Mouse (Mus musculus) thymus, postnatal 10 days (tissue): ENCODE results near the gene Rdh16f2.
"Not testable (repeated sequence)": the region's sequence is repeated elsewhere in the genome, so short reads cannot be mapped to it uniquely, and the experiment has no call there.

Source experiments
- DNase-seq, 2 experiments: peaks; one replicate each; pipeline ENCODE4 v3.0.0; 2021; ENCODE audit warnings: low spot score in 2 of 2

Gene Rdh16f2

GRCm38 (mm10) chr10:127866232-127866631 is at the start of gene Rdh16f2:
TSS of gene Rdh16f2 (plus strand) at chr10:127866474.
- no peak for DNase-seq

- not testable (repeated sequence) for DNase-seq
Observed at GRCm38 (mm10) chr10:127817268-127817910, 48.9 kb upstream of the Rdh16f2 start.

- DNase-seq = not testable (repeated sequence)
Observed at GRCm38 (mm10) chr10:127821806-127822205, 44.5 kb upstream of the Rdh16f2 start.

GRCm38 (mm10) chr10:127825386-127825785 is 40.9 kb upstream of the Rdh16f2 start:
- no peak for DNase-seq

- no peak for DNase-seq
Observed at GRCm38 (mm10) chr10:127829121-127829520, 37.2 kb upstream of the Rdh16f2 start.

- not testable (repeated sequence) for DNase-seq
Observed at GRCm38 (mm10) chr10:127834186-127834585, 32.1 kb upstream of the Rdh16f2 start.

GRCm38 (mm10) chr10:127835292-127835691 is 31.0 kb upstream of the Rdh16f2 start:
- no peak for DNase-seq

GRCm38 (mm10) chr10:127837793-127838192 is 28.5 kb upstream of the Rdh16f2 start:
- not testable (repeated sequence) for DNase-seq

GRCm38 (mm10) chr10:127838539-127838938 is 27.7 kb upstream of the Rdh16f2 start:
- no peak for DNase-seq

- no peak for DNase-seq
Observed at GRCm38 (mm10) chr10:127840776-127841175, 25.5 kb upstream of the Rdh16f2 start.

GRCm38 (mm10) chr10:127845945-127846344 is 20.3 kb upstream of the Rdh16f2 start:
- not testable (repeated sequence) for DNase-seq

- DNase-seq = no peak
Observed at GRCm38 (mm10) chr10:127848089-127848488, 18.2 kb upstream of the Rdh16f2 start.

- DNase-seq = no peak
Observed at GRCm38 (mm10) chr10:127849628-127850027, 16.6 kb upstream of the Rdh16f2 start, which contains the start of gene Rdh19. TSS of gene Rdh19 (plus strand) at chr10:127849928.

GRCm38 (mm10) chr10:127856376-127856775 is 9.9 kb upstream of the Rdh16f2 start:
- no peak for DNase-seq

GRCm38 (mm10) chr10:127864931-127865330 is 1.3 kb upstream of the Rdh16f2 start:
- DNase-seq = no peak

GRCm38 (mm10) chr10:127872484-127872883 is 6.2 kb downstream of the Rdh16f2 start:
- DNase-seq = peak in 1 of 2 experiments; percentile 11

- no peak for DNase-seq
Observed at GRCm38 (mm10) chr10:127877681-127878080, 11.4 kb downstream of the Rdh16f2 start.

GRCm38 (mm10) chr10:127878262-127879057 is 12.2 kb downstream of the Rdh16f2 start:
- DNase-seq = no peak

GRCm38 (mm10) chr10:127879155-127879688 is 12.9 kb downstream of the Rdh16f2 start:
- no peak for DNase-seq

GRCm38 (mm10) chr10:127881041-127881440 is 14.8 kb downstream of the Rdh16f2 start:
- DNase-seq = no peak

- no peak for DNase-seq
Observed at GRCm38 (mm10) chr10:127886551-127886950, 20.3 kb downstream of the Rdh16f2 start.

GRCm38 (mm10) chr10:127886971-127887370 is 20.7 kb downstream of the Rdh16f2 start:
- DNase-seq = no peak

- DNase-seq = no peak
Observed at GRCm38 (mm10) chr10:127888605-127889004, 22.3 kb downstream of the Rdh16f2 start, which contains the start of gene Rdh7. TSS of gene Rdh7 (minus strand) at chr10:127888817.
